Mouse (Mus musculus) bone marrow, adult 2 months (tissue): ENCODE measurements around the gene Gm10260.

Experiments
- CTCF ChIP-seq: fragments of 200-500 bp; IDR thresholded peaks from 2 replicates; pipeline ENCODE4 v1.5.1; 2011; ENCODE audit warnings: low read length, control low read depth; ENCODE audit not compliant: control insufficient read depth, insufficient read depth
- POLR2A ChIP-seq: fragments of 200-500 bp; IDR thresholded peaks from 2 replicates; pipeline ENCODE4 v1.6.1; 2011; ENCODE audit warnings: low read depth, mild to moderate bottlenecking, control low read depth, low read length, borderline replicate concordance; ENCODE audit not compliant: control insufficient read depth

- TF ChIP-seq CTCF (no peak), POLR2A (no peak)
These were observed 49.4 kb upstream of the Gm10260 start for GRCm38 (mm10) chr13:97809828-97810227.
